Mouse (Mus musculus) C2C12 (cell line): ENCODE data around the gene Ccs.

Experiments
- CTCF ChIP-seq: IDR thresholded peaks from one replicate; pipeline ENCODE4 v1.5.1; 2011; ENCODE audit not compliant: control insufficient read depth, insufficient read depth, insufficient read length
- MYOG ChIP-seq: IDR thresholded peaks from one replicate; pipeline ENCODE4 v1.6.1; 2011; ENCODE audit not compliant: control insufficient read depth, insufficient read length; ENCODE audit errors: extremely low read depth
- USF1 ChIP-seq: IDR thresholded peaks from one replicate; pipeline ENCODE4 v1.6.1; 2011; ENCODE audit warnings: low read depth, mild to moderate bottlenecking, control low read depth, moderate library complexity

- no peak for TF ChIP-seq CTCF
- no peak for TF ChIP-seq MYOG
- TF ChIP-seq USF1 = no peak
Measured at GRCm38 (mm10) chr19:4811909-4812242, 27.3 kb downstream of the Ccs start.
